Mouse (Mus musculus) heart, postnatal 0 days (tissue): Measurements from ENCODE around the gene Psmg4.

Experiments
- CTCF ChIP-seq: IDR thresholded peaks from 2 replicates; pipeline ENCODE4 v1.5.1; 2016; ENCODE audit warnings: antibody characterized with exemption, control low read depth, low read depth
- EP300 ChIP-seq: IDR thresholded peaks from 2 replicates; pipeline ENCODE4 v1.6.1; 2016; ENCODE audit warnings: antibody characterized with exemption, low read depth

DNA sequence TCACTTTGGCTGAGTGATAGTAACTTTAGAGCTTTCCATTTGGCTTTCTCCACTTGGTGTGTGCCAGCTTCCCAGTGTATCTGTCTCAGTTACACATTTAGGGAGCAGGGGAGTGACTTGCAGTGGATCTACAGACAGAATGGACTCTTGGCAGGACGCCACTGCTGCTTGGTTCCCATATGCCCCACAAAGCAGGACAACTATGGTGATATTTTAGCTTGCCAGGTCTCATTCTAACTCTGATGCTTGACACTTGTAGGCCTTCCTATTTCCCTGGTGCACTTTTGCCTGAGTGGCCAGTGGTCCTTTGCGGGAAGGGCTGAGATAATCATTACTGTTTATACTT, 6.0 kb upstream of the Psmg4 start:
- TF ChIP-seq CTCF (no peak), EP300 (no peak)
